Mouse (Mus musculus) inflammation-experienced regulatory T-cells (primary cell): ENCODE data around the gene Grk3. TPM values are rescaled to one million over a fixed set of nuclear protein-coding genes. Genes with fewer than 3 reads are reported as not detected.

ENCODE experiments used
- polyA plus RNA-seq, 2 experiments: library from polyadenylated mRNA; unstranded; fragments of 100-300 nt; shearing (Covaris generic); gene quantifications; one replicate each; pipeline ENCODE4 v1.2.1; 2017

Gene Grk3
- 1 to 10 TPM in 1 of 2 experiments, under 1 TPM in 1; 0.43 to 4.0 TPM for polyA plus RNA-seq

DNA sequence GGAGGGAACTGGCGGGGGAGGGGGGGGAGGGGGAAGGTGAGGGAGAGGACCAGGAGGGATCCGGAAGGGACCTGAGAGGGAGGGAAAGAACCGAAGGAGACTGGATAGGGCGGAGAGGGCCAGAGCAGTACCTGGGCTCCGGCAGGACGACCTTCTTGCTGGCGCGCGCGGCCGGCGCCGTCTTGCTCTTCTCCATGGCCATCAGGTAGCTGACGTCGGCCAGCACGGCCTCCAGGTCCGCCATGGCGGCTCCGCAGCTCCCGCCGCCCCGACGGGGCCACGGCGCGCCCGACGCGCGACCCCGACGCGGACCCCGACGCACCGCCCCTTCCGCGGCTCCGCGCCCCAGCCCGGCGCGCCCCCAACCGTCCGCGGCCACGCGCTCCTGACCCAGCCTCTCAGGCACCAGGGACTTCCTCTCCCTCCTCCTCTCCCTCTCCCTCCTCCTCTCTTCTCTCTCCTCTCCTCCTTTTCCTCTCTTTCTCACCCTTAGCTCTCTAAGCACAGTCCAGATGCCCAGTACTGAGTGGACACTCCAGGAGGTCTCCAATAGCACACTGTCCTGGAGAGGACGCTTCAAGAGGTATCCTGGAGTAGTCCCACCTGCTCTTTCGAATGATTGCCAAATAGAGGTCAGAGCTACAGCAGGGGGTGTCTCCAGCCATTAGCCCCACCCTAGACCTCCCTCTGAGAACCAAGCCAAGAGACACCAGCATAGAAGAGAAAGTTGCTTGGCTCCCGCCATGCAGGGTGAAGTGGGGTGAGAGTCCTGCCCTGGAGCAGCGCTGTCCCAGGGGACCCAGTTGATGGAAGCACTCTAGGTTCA lies at the start of gene Grk3:
Gene Grk3 (minus strand): TSS at position 556 of the 826 bp plus-strand sequence.

DNA sequence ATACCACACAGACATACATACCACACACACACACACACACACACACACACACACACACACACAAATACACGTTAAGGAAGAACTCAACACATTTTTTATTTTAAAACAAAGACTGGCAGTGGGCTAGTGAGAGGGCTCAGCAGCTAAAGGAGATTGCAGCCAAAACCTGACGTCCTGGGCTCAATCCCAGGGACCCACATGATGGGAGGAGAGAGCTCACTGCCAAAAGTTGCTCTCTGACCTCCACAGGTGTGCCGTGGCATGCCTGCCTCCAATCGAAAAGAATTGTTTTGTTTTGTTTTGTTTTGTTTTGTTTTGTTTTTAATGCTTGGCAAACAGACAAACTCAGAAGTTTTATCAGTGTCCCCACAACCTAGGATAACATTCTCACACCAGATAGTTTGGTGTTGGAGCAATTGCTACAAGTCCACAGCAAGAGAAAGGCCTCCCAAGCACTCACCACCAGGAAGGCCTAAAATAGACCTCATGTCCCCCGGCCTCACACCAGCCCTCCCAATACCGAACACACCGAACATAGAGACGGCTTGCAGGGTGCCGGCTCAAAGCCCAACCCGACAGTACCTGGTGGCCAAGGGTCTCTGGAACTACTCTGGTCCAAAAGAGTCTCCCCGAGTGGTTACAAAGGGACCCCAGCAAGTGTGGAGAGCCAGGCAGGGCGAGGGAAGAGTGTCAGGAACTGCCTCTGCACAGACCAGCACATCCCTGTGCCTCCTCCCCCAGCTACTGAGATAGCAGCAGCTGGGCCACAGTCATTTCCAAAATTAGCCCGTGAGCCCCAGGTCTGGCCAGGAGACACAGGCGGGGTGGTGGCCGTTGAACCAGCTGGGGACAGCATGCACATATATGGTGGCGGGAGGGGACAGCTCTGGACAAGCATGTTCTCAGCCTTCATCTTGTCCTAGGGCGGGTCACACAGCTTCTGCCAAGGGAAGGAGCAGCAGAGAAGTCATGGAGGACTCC lies 119.6 kb downstream of the Grk3 start, which contains the start of gene Myo18b:
Gene Myo18b (minus strand): TSS at position 689 of the 981 bp plus-strand sequence.

Other genes with a start within 250 kb of the Grk3 start
- under 1 TPM; 0.17 to 0.67 TPM for gene Myo18b, start 119.4 kb downstream of the Grk3 start, polyA plus RNA-seq
- gene Crybb2, start 54.3 kb upstream of the Grk3 start, polyA plus RNA-seq = under 1 TPM in 1 of 2 experiments, not detected in 1; 0.67 TPM
- 1 to 10 TPM in 1 of 2 experiments, not detected in 1; 3.1 TPM for gene Crybb3, start 65.8 kb upstream of the Grk3 start, polyA plus RNA-seq
- 1 to 10 TPM; 3.0 to 4.4 TPM for gene 2900026A02Rik, start 205.4 kb upstream of the Grk3 start, polyA plus RNA-seq
- gene Tmem211, start 211.1 kb upstream of the Grk3 start, polyA plus RNA-seq = under 1 TPM; 0.14 to 0.21 TPM